Mouse (Mus musculus) frontal cortex, postnatal 14 days (tissue): ENCODE results near the gene Npcd.

Experiments used
- DNase-seq, 2 experiments: peaks; one replicate each; pipeline ENCODE4 v3.0.0; 2022; ENCODE audit warnings: low spot score in 2 of 2

Gene Npcd

GRCm38 (mm10) chr15:79803533-79804351 lies 30.3 kb downstream of the Npcd start:
- DNase-seq, result no peak

- no peak for DNase-seq
Measured at GRCm38 (mm10) chr15:79802304-79802703, 31.7 kb downstream of the Npcd start.

- no peak for DNase-seq
Measured at GRCm38 (mm10) chr15:79801646-79802045, 32.4 kb downstream of the Npcd start.

GRCm38 (mm10) chr15:79800701-79801100 lies 33.3 kb downstream of the Npcd start:
- DNase-seq, result no peak

- peak in 1 of 2 experiments; percentile 40 for DNase-seq
Measured at GRCm38 (mm10) chr15:79798591-79798990, 35.4 kb downstream of the Npcd start.

GRCm38 (mm10) chr15:79797680-79798079 lies 36.4 kb downstream of the Npcd start:
- no peak for DNase-seq

- DNase-seq, result no peak
Measured at GRCm38 (mm10) chr15:79797096-79797495, 36.9 kb downstream of the Npcd start.

- peak in 1 of 2 experiments; percentile 48 for DNase-seq
Measured at GRCm38 (mm10) chr15:79796256-79796655, 37.8 kb downstream of the Npcd start.

GRCm38 (mm10) chr15:79794173-79794572 lies 39.9 kb downstream of the Npcd start:
- DNase-seq, result no peak

- no peak for DNase-seq
Measured at GRCm38 (mm10) chr15:79793076-79793475, 41.0 kb downstream of the Npcd start.

GRCm38 (mm10) chr15:79792455-79792854 lies 41.6 kb downstream of the Npcd start:
- no peak for DNase-seq

GRCm38 (mm10) chr15:79791502-79791901 lies 42.5 kb downstream of the Npcd start:
- no peak for DNase-seq

GRCm38 (mm10) chr15:79790905-79791304 lies 43.1 kb downstream of the Npcd start:
- DNase-seq, result no peak

- DNase-seq, result no peak
Measured at GRCm38 (mm10) chr15:79790111-79790510, 43.9 kb downstream of the Npcd start.

GRCm38 (mm10) chr15:79787815-79788214 lies 46.2 kb downstream of the Npcd start:
- no peak for DNase-seq

GRCm38 (mm10) chr15:79785056-79785455 lies 49.0 kb downstream of the Npcd start:
- DNase-seq, result no peak

- no peak for DNase-seq
Measured at GRCm38 (mm10) chr15:79777749-79778148, 56.3 kb downstream of the Npcd start, which contains the start of gene Dnal4. Gene Dnal4 (minus strand): TSS chr15:79777849.

- no peak for DNase-seq
Measured at GRCm38 (mm10) chr15:79775662-79776061, 58.4 kb downstream of the Npcd start.

GRCm38 (mm10) chr15:79774117-79775027 lies 59.7 kb downstream of the Npcd start:
- peak; percentile 96 for DNase-seq

- DNase-seq, result peak; percentile 23 to 54
Measured at GRCm38 (mm10) chr15:79770629-79771240, 63.3 kb downstream of the Npcd start.

- DNase-seq, result no peak
Measured at GRCm38 (mm10) chr15:79768302-79768701, 65.7 kb downstream of the Npcd start.

- DNase-seq, result no peak
Measured at GRCm38 (mm10) chr15:79767327-79767961, 66.6 kb downstream of the Npcd start.
